Mouse (Mus musculus) heart, embryonic 13.5 days (tissue): ENCODE measurements around the gene Ptges2. TPM values are rescaled to one million over a fixed set of nuclear protein-coding genes. Genes with fewer than 3 reads are reported as not detected.
A peak's percentile ranks its signal among the peaks of the same experiment; 100 is the strongest.

Source experiments
- ATAC-seq: fragments of 200-750 bp; cut with Nextera tagmentation; 2 replicates; pipeline ENCODE4 v1.8.0; 2017; ENCODE audit warnings: moderate TSS enrichment; ENCODE audit not compliant: insufficient number of reproducible peaks, low FRiP score, low TSS enrichment; ENCODE audit errors: extremely low read depth
- H3K27ac ChIP-seq: fragments of 300-500 bp; sonication (generic); replicated peaks from 2 replicates; pipeline ENCODE4 v1.5.1; 2015; ENCODE audit warnings: moderate library complexity, mild to moderate bottlenecking, inconsistent platforms
- H3K27me3 ChIP-seq: fragments of 300-500 bp; sonication (generic); replicated peaks from 2 replicates; pipeline ENCODE4 v1.6.1; 2015; ENCODE audit warnings: mild to moderate bottlenecking, inconsistent platforms
- H3K36me3 ChIP-seq: fragments of 300-500 bp; sonication (generic); 2 replicates; pipeline ENCODE4 v1.6.1; 2015; ENCODE audit warnings: mild to moderate bottlenecking, inconsistent platforms
- H3K4me1 ChIP-seq: fragments of 300-500 bp; sonication (generic); 2 replicates; pipeline ENCODE4 v1.6.1; 2015; ENCODE audit warnings: inconsistent platforms
- H3K4me2 ChIP-seq: fragments of 300-500 bp; sonication (generic); 2 replicates; pipeline ENCODE4 v1.6.1; 2015; ENCODE audit warnings: inconsistent platforms, mild to moderate bottlenecking, moderate library complexity
- H3K4me3 ChIP-seq: fragments of 300-500 bp; sonication (generic); 2 replicates; pipeline ENCODE4 v1.5.1; 2015; ENCODE audit warnings: moderate library complexity, mild to moderate bottlenecking, inconsistent platforms
- H3K9ac ChIP-seq: fragments of 300-500 bp; sonication (generic); 2 replicates; pipeline ENCODE4 v1.6.1; 2015; ENCODE audit warnings: inconsistent platforms, mild to moderate bottlenecking, moderate library complexity
- H3K9me3 ChIP-seq: fragments of 300-500 bp; sonication (generic); 2 replicates; pipeline ENCODE4 v1.6.1; 2016; ENCODE audit warnings: inconsistent platforms
- WGBS: fragments of 180-500 bp; shearing (Covaris S2); methylation state at CpG from one replicate; pipeline ENCODE4 v1.1.7; 2015; ENCODE audit warnings: mixed read lengths; 5-methylcytosine and 5-hydroxymethylcytosine counted together
- polyA plus RNA-seq: library from polyadenylated mRNA; unstranded; fragments of >200 nt; fragmentation: Nextera tagmentation; extraction: Ambion mirVana; gene quantifications from 2 replicates; pipeline ENCODE4 v1.2.1, GENCODE M21; 2015

Ptges2 gene
- polyA plus RNA-seq, 1 experiment from 2014 or later: 35.3 TPM

- Histone ChIP-seq H3K4me3 (no peak overlapping the region), H3K4me2 (no peak overlapping the region), H3K9me3 (no peaks in the 10 kb centered on the region), H3K27ac (peak overlapping the region; percentile 12; the same call in 1 of the 2 replicates), H3K4me1 (peaks cover 63% of the 10 kb centered on the region), H3K36me3 (peaks cover 23% of the 10 kb centered on the region), H3K27me3 (no peaks in the 10 kb centered on the region), H3K9ac (no peak overlapping the region)
- 78% methylated on average over 1 of the region's 1 CpGs for WGBS
- ATAC-seq: no peak
Measured at GRCm38 (mm10) chr2:32445535-32445934, 49.8 kb downstream of the Ptges2 start.

- H3K36me3 ChIP-seq: peaks cover 23% of the 10 kb centered on the region
- H3K9me3 ChIP-seq: no peaks in the 10 kb centered on the region
- H3K4me3 ChIP-seq: 0 out of 2 replicates have a peak overlapping the region, but pooled peaks have one; percentile 16
- H3K27me3 ChIP-seq: no peaks in the 10 kb centered on the region
- H3K9ac ChIP-seq: peak overlapping the region; percentile 64
- H3K4me1 ChIP-seq: peaks cover 52% of the 10 kb centered on the region
- peak overlapping the region; percentile 43 for H3K4me2 ChIP-seq
- ATAC-seq: no peak
- H3K27ac ChIP-seq: peak overlapping the region; percentile 91
- WGBS: 42% methylated on average over 9 of the region's 9 CpGs
Measured at GRCm38 (mm10) chr2:32447264-32447936, 51.7 kb downstream of the Ptges2 start.

- H3K4me3 ChIP-seq: no peak overlapping the region
- 83% methylated on average over 1 of the region's 1 CpGs for whole genome bisulfite sequencing
- H3K9me3 ChIP-seq: no peaks in the 10 kb centered on the region
- H3K9ac ChIP-seq: no peak overlapping the region
- no peak for ATAC-seq
- H3K27ac ChIP-seq: peak overlapping the region; percentile 53
- no peaks in the 10 kb centered on the region for H3K27me3 ChIP-seq
- peaks cover 56% of the 10 kb centered on the region for H3K4me1 ChIP-seq
- H3K36me3 ChIP-seq: peaks cover 23% of the 10 kb centered on the region
- no peak overlapping the region for H3K4me2 ChIP-seq
Measured at GRCm38 (mm10) chr2:32448480-32448879, 52.8 kb downstream of the Ptges2 start.

GRCm38 (mm10) chr2:32449761-32450754, 54.4 kb downstream of the Ptges2 start, which contains the start of gene Naif1:
TSS of gene Naif1 (plus strand) at chr2:32450457.
- WGBS: 68% methylated on average over 15 of the region's 15 CpGs
- peak within 1 kb of the TSS; percentile 73 for H3K4me3 ChIP-seq
- no peaks in the 10 kb centered on the region for H3K9me3 ChIP-seq
- no peak for ATAC-seq
- H3K4me1 ChIP-seq: peaks cover 71% of the 10 kb centered on the region
- peak within 1 kb of the TSS; percentile 96 for H3K27ac ChIP-seq
- no peaks in the 10 kb centered on the region for H3K27me3 ChIP-seq
- H3K4me2 ChIP-seq: peak within 1 kb of the TSS; percentile 95
- H3K9ac ChIP-seq: peak within 1 kb of the TSS; percentile 87
- H3K36me3 ChIP-seq: peaks cover 14% of the 10 kb centered on the region

- Histone ChIP-seq H3K4me2 (peak within 1 kb of the TSS; percentile 95), H3K27ac (peak within 1 kb of the TSS; percentile 96), H3K27me3 (no peaks in the 10 kb centered on the region), H3K4me1 (peaks cover 71% of the 10 kb centered on the region), H3K36me3 (peaks cover 15% of the 10 kb centered on the region), H3K4me3 (peak within 1 kb of the TSS; percentile 73), H3K9ac (peak within 1 kb of the TSS; percentile 87), H3K9me3 (no peaks in the 10 kb centered on the region)
- under 1% methylated on average over 103 of the region's 103 CpGs for WGBS
- ATAC-seq: peak; percentile 83
Measured at GRCm38 (mm10) chr2:32450881-32451844, 55.5 kb downstream of the Ptges2 start, which contains the start of gene Slc25a25. TSS of gene Slc25a25 (minus strand) at chr2:32451445.

GRCm38 (mm10) chr2:32451870-32452372, 56.2 kb downstream of the Ptges2 start:
- H3K27ac ChIP-seq: peak overlapping the region; percentile 96
- H3K27me3 ChIP-seq: no peaks in the 10 kb centered on the region
- peak overlapping the region; percentile 73 for H3K4me3 ChIP-seq
- peak; percentile 92 for ATAC-seq
- under 1% methylated on average over 25 of the region's 25 CpGs for WGBS
- peak overlapping the region; percentile 77 for H3K9ac ChIP-seq
- H3K36me3 ChIP-seq: peaks cover 20% of the 10 kb centered on the region
- peak overlapping the region; percentile 95 for H3K4me2 ChIP-seq
- H3K4me1 ChIP-seq: peaks cover 67% of the 10 kb centered on the region
- H3K9me3 ChIP-seq: no peaks in the 10 kb centered on the region

- no peak for ATAC-seq
- H3K9ac ChIP-seq: peak overlapping the region; percentile 68
- peak overlapping the region; percentile 69 for H3K27ac ChIP-seq
- peak overlapping the region; percentile 73 for H3K4me3 ChIP-seq
- 91% methylated on average over 16 of the region's 16 CpGs for WGBS
- H3K36me3 ChIP-seq: peaks cover 20% of the 10 kb centered on the region
- H3K27me3 ChIP-seq: no peaks in the 10 kb centered on the region
- H3K4me2 ChIP-seq: peak overlapping the region; percentile 95
- no peaks in the 10 kb centered on the region for H3K9me3 ChIP-seq
- H3K4me1 ChIP-seq: peaks cover 61% of the 10 kb centered on the region
Measured at GRCm38 (mm10) chr2:32452441-32452971, 56.8 kb downstream of the Ptges2 start.

- WGBS: 81% methylated on average over 5 of the region's 5 CpGs
- peaks cover 58% of the 10 kb centered on the region for H3K4me1 ChIP-seq
- no peaks in the 10 kb centered on the region for H3K27me3 ChIP-seq
- peaks cover 20% of the 10 kb centered on the region for H3K36me3 ChIP-seq
- peak overlapping the region; percentile 95 for H3K4me2 ChIP-seq
- no peak overlapping the region for H3K4me3 ChIP-seq
- ATAC-seq: no peak
- no peaks in the 10 kb centered on the region for H3K9me3 ChIP-seq
- no peak overlapping the region for H3K27ac ChIP-seq
- no peak overlapping the region for H3K9ac ChIP-seq
Measured at GRCm38 (mm10) chr2:32453641-32454303, 58.1 kb downstream of the Ptges2 start.

- Histone ChIP-seq H3K4me2 (no peak overlapping the region), H3K27ac (0 out of 2 replicates have a peak overlapping the region, but pooled peaks have one; percentile 21), H3K36me3 (peaks cover 20% of the 10 kb centered on the region), H3K4me3 (no peak overlapping the region), H3K9me3 (no peaks in the 10 kb centered on the region), H3K4me1 (peaks cover 54% of the 10 kb centered on the region), H3K27me3 (no peaks in the 10 kb centered on the region), H3K9ac (peak overlapping the region; percentile 11; the same call in 1 of the 2 replicates)
- no peak for ATAC-seq
- WGBS: 71% methylated on average over 10 of the region's 10 CpGs
Measured at GRCm38 (mm10) chr2:32454633-32455032, 58.9 kb downstream of the Ptges2 start.
